Comparison of ENCODE assay signal across 13 mouse cellular contexts in genomic region chr1:56838901-56839300, GRCm38 (mm10).
DNase-seq lines count a peak whose midpoint lies in the region; ATAC-seq and TF ChIP-seq lines count a peak whose summit lies in the region.
"Had no signal": no experiment of that assay in that cellular context is flagged by ENCODE, and none has a peak within 500 bp of the region (broad histone marks: within the 10 kb centered on the region; RNA-seq: fewer than 3 reads in every experiment).

No protein-coding gene starts in this region.

- no peak for ATAC-seq in heart, postnatal 0 days (ENCODE audit: insufficient read depth, low read depth)
- ATAC-seq: forebrain, embryonic 13.5 days; intestine, embryonic 16.5 days had no signal

- 20% methylated on average over 1 of the region's 1 CpGs for WGBS in heart, postnatal 0 days
- WGBS in thymus, adult 2 months, result 32% methylated on average over 1 of the region's 1 CpGs

- no peak overlapping the region for H3K4me2 ChIP-seq in heart, postnatal 0 days (ENCODE audit: low read depth, low read length)
- H3K4me2 ChIP-seq: forebrain, embryonic 13.5 days; midbrain, embryonic 12.5 days had no signal

- no peak overlapping the region for H3K4me3 ChIP-seq in heart, postnatal 0 days (ENCODE audit: low read depth, low read length)
- H3K4me3 ChIP-seq in thymus, adult 2 months (ENCODE audit: control insufficient read depth, insufficient read depth, low read length), result no peak overlapping the region
- H3K4me3 ChIP-seq: forebrain, embryonic 13.5 days; midbrain, embryonic 12.5 days had no signal

- TF ChIP-seq POLR2A in thymus, adult 2 months (IDR thresholded peaks at IDR 0.05; ENCODE audit: control insufficient read depth, extremely low read depth, insufficient read depth, low read length, poor library complexity), result no peak

- H3K27me3 ChIP-seq in heart, postnatal 0 days (ENCODE audit: control insufficient read depth, insufficient read depth, low read length), result no peaks in the 10 kb centered on the region
- H3K27me3 ChIP-seq in thymus, adult 2 months (ENCODE audit: control insufficient read depth, insufficient read depth, low read length), result no peaks in the 10 kb centered on the region
- H3K27me3 ChIP-seq: forebrain, embryonic 13.5 days; midbrain, embryonic 12.5 days had no signal

- no peak for TF ChIP-seq CTCF in heart, postnatal 0 days (IDR thresholded peaks at IDR 0.05; ENCODE audit: low read depth)
- TF ChIP-seq CTCF in thymus, adult 2 months (IDR thresholded peaks at IDR 0.05; ENCODE audit: borderline replicate concordance, control insufficient read depth, extremely low read depth, insufficient read depth, low read length, poor library complexity), result no peak

- H3K4me1 ChIP-seq in heart, postnatal 0 days (ENCODE audit: control insufficient read depth, insufficient read depth), result no peaks in the 10 kb centered on the region
- H3K4me1 ChIP-seq in thymus, adult 2 months (replicated peaks; ENCODE audit: control insufficient read depth, insufficient read depth, low read length), result no peaks in the 10 kb centered on the region

- no peaks in the 10 kb centered on the region for H3K36me3 ChIP-seq in heart, postnatal 0 days (replicated peaks; ENCODE audit: control insufficient read depth, insufficient read depth, low read length)
- H3K36me3 ChIP-seq in thymus, adult 2 months (ENCODE audit: control insufficient read depth, insufficient read depth, low read length), result no peaks in the 10 kb centered on the region
- H3K36me3 ChIP-seq: midbrain, embryonic 12.5 days had no signal

- no peak overlapping the region for H3K27ac ChIP-seq in heart, postnatal 0 days (ENCODE audit: low read depth)
- H3K27ac ChIP-seq in thymus, adult 2 months (ENCODE audit: control insufficient read depth, insufficient read depth, low read length), result no peak overlapping the region
- H3K27ac ChIP-seq: forebrain, embryonic 13.5 days; midbrain, embryonic 12.5 days had no signal

- no peak overlapping the region for H3K9ac ChIP-seq in heart, postnatal 0 days (replicated peaks; ENCODE audit: low read depth, low read length)
- H3K9ac ChIP-seq: forebrain, embryonic 13.5 days; midbrain, embryonic 12.5 days had no signal

- H3K9me3 ChIP-seq in heart, postnatal 0 days (replicated peaks; ENCODE audit: control insufficient read depth, low read length), result no peaks in the 10 kb centered on the region
- H3K9me3 ChIP-seq: forebrain, embryonic 13.5 days; midbrain, embryonic 12.5 days had no signal

- no peak for TF ChIP-seq EP300 in heart, postnatal 0 days (IDR thresholded peaks at IDR 0.05; ENCODE audit: low read depth)

- DNase-seq in heart, postnatal 0 days (ENCODE audit: low spot score), result peak; percentile 18
- DNase-seq in heart, adult 9 months (ENCODE audit: low spot score in 2 of 2), result no peak
- DNase-seq in thymus, postnatal 0 days (ENCODE audit: low spot score), result peak; percentile 4
- no peak for DNase-seq in thymus, adult 2 months
- DNase-seq in embryo, embryonic 11.5 days (ENCODE audit: low read depth, low spot score), result peak; percentile 35
- DNase-seq in yolk sac, embryonic 10.5 days (ENCODE audit: low spot score), result peak; percentile 2
- no peak for DNase-seq in cerebellum, postnatal 10 days
- DNase-seq in right cerebral cortex, adult 2 months (ENCODE audit: low spot score in 2 of 2), result no peak
- DNase-seq: cerebellum, adult 9-10 months; lung, postnatal 14 days had no signal

Comparison
In these comparisons a context has a peak if more than half of its experiments do, and no peak if none do; other contexts are left out.
1. DNase-seq: peak in heart, postnatal 0 days (single experiment), thymus, postnatal 0 days (single experiment), embryo, embryonic 11.5 days (single experiment) and yolk sac, embryonic 10.5 days (single experiment); none in heart, adult 9 months (0 of 2), thymus, adult 2 months (single experiment), cerebellum, postnatal 10 days (0 of 2) and right cerebral cortex, adult 2 months (0 of 2).